ENCODE assay signal across 18 mouse cellular contexts in the genomic region with DNA sequence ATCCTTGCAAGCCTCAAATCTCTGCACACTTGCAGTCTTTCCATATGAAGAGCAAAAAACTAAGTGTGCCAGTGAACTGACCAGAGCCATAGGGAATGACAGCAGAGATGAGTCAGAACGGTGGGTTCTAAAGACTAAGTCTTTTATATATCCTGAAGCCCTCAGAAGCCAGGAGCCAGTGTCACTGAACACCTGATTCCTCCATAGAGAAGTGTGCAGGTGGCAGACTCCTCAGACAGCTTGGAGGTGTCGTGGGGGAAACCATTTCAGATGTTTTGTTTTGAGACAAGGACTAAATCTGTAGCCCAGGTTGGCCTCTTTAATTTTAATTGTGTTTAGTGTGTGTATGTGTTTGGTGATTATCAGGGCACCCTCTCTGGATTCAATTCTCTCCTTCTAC. TPM values are rescaled to one million over a fixed set of nuclear protein-coding genes. Genes with fewer than 3 reads are reported as not detected.
DNase-seq lines count a peak whose midpoint lies in the region; ATAC-seq and TF ChIP-seq lines count a peak whose summit lies in the region.
"Had no signal": no experiment of that assay in that cellular context is flagged by ENCODE, and none has a peak within 500 bp of the region (broad histone marks: within the 10 kb centered on the region; RNA-seq: fewer than 3 reads in every experiment).

No protein-coding gene starts in this region.

- no peak for TF ChIP-seq EP300 in lung, postnatal 0 days (IDR thresholded peaks at IDR 0.05)

- TF ChIP-seq CTCF in kidney, adult 2 months (conservative IDR thresholded peaks at IDR 0.05; ENCODE audit: insufficient read depth, insufficient read length, low read depth, low read length): no peak
- no peak for TF ChIP-seq CTCF in lung, postnatal 0 days (IDR thresholded peaks at IDR 0.05)

- no peak for DNase-seq in kidney, adult 2 months
- peak; percentile 18 for DNase-seq in lung, postnatal 0 days (ENCODE audit: low spot score)
- no peak for DNase-seq in lung, postnatal 10 days
- no peak for DNase-seq in embryonic facial prominence, embryonic 10.5 days (ENCODE audit: low spot score)
- no peak for DNase-seq in heart, embryonic 10.5 days (ENCODE audit: low spot score)
- DNase-seq in urinary bladder, postnatal 14 days (ENCODE audit: low spot score): no peak
- DNase-seq: cerebellum, adult 11 months; cerebellum, postnatal 10 days; left cerebral cortex, postnatal 4 days; right cerebral cortex, postnatal 14 days had no signal

- no peak for ATAC-seq in kidney, embryonic 15.5 days (replicated peaks; ENCODE audit: low FRiP score)
- no peak for ATAC-seq in lung, postnatal 0 days
- ATAC-seq: midbrain, embryonic 15.5 days had no signal

- no peak for TF ChIP-seq POLR2A in kidney, adult 2 months (IDR thresholded peaks at IDR 0.05; ENCODE audit: low read depth, low read length)

- 55% methylated on average over 2 of the region's 2 CpGs for WGBS in kidney, adult 2 months
- WGBS in kidney, embryonic 15.5 days: 77% methylated on average over 2 of the region's 2 CpGs
- WGBS in lung, postnatal 0 days: 51% methylated on average over 2 of the region's 2 CpGs
- 66% methylated on average over 2 of the region's 2 CpGs for WGBS in embryonic facial prominence, embryonic 10.5 days
- 59% methylated on average over 2 of the region's 2 CpGs for WGBS in heart, embryonic 10.5 days

- no peak overlapping the region for H3K9ac ChIP-seq in kidney, embryonic 15.5 days
- no peak overlapping the region for H3K9ac ChIP-seq in lung, postnatal 0 days (replicated peaks; ENCODE audit: low read depth)
- H3K9ac ChIP-seq: heart, embryonic 12.5 days; hindbrain, embryonic 12.5 days; liver, embryonic 14.5 days; midbrain, embryonic 15.5 days; neural tube, embryonic 15.5 days had no signal

- H3K27me3 ChIP-seq in kidney, adult 2 months (replicated peaks; ENCODE audit: control insufficient read depth, insufficient read depth, low read length): no peaks in the 10 kb centered on the region
- H3K27me3 ChIP-seq in kidney, embryonic 15.5 days: no peaks in the 10 kb centered on the region
- no peaks in the 10 kb centered on the region for H3K27me3 ChIP-seq in lung, postnatal 0 days (replicated peaks; ENCODE audit: insufficient read depth, low read length)
- H3K27me3 ChIP-seq in embryonic facial prominence, embryonic 10.5 days (replicated peaks; ENCODE audit: low read depth, poor library complexity, severe bottlenecking): no peaks in the 10 kb centered on the region
- no peaks in the 10 kb centered on the region for H3K27me3 ChIP-seq in heart, embryonic 10.5 days (ENCODE audit: insufficient read depth, poor library complexity, severe bottlenecking)
- H3K27me3 ChIP-seq: CH12.LX; heart, embryonic 12.5 days; hindbrain, embryonic 12.5 days; midbrain, embryonic 15.5 days; neural tube, embryonic 15.5 days had no signal

- peak overlapping the region; percentile 52; the same call in 1 of the 2 replicates for H3K27ac ChIP-seq in kidney, adult 2 months (ENCODE audit: insufficient read depth, low read depth, low read length)
- H3K27ac ChIP-seq in kidney, embryonic 15.5 days: no peak overlapping the region
- H3K27ac ChIP-seq in lung, postnatal 0 days (ENCODE audit: low read length): 0 out of 2 replicates have a peak overlapping the region, but pooled peaks have one; percentile 47
- H3K27ac ChIP-seq in embryonic facial prominence, embryonic 10.5 days (replicated peaks): peak overlapping the region; percentile 79; the same call in 1 of the 2 replicates
- H3K27ac ChIP-seq in heart, embryonic 10.5 days: no peak overlapping the region
- H3K27ac ChIP-seq: hindbrain, embryonic 12.5 days; liver, embryonic 14.5 days; neural tube, embryonic 15.5 days had no signal

- H3K4me2 ChIP-seq in kidney, embryonic 15.5 days: no peak overlapping the region
- no peak overlapping the region for H3K4me2 ChIP-seq in lung, postnatal 0 days (replicated peaks; ENCODE audit: low read depth, low read length)
- H3K4me2 ChIP-seq: heart, embryonic 12.5 days; hindbrain, embryonic 12.5 days; midbrain, embryonic 15.5 days; neural tube, embryonic 15.5 days had no signal

- H3K4me1 ChIP-seq in kidney, adult 2 months (ENCODE audit: control insufficient read depth, insufficient read depth, low read length): peaks cover 13% of the 10 kb centered on the region; the same call in 1 of the 2 replicates
- H3K4me1 ChIP-seq in kidney, embryonic 15.5 days: peaks cover 19% of the 10 kb centered on the region
- no peaks in the 10 kb centered on the region; the same call in 1 of the 2 replicates for H3K4me1 ChIP-seq in lung, postnatal 0 days (ENCODE audit: insufficient read depth, low read depth, low read length)
- peaks cover 38% of the 10 kb centered on the region for H3K4me1 ChIP-seq in embryonic facial prominence, embryonic 10.5 days
- H3K4me1 ChIP-seq in heart, embryonic 10.5 days: peaks cover 16% of the 10 kb centered on the region
- H3K4me1 ChIP-seq: midbrain, embryonic 15.5 days had no signal

- H3K36me3 ChIP-seq in kidney, adult 2 months (ENCODE audit: control insufficient read depth, insufficient read depth, low read length): no peaks in the 10 kb centered on the region
- no peaks in the 10 kb centered on the region for H3K36me3 ChIP-seq in kidney, embryonic 15.5 days
- H3K36me3 ChIP-seq in lung, postnatal 0 days (ENCODE audit: insufficient read depth, low read length): no peaks in the 10 kb centered on the region
- H3K36me3 ChIP-seq in embryonic facial prominence, embryonic 10.5 days (replicated peaks): no peaks in the 10 kb centered on the region
- no peaks in the 10 kb centered on the region for H3K36me3 ChIP-seq in heart, embryonic 10.5 days
- H3K36me3 ChIP-seq: forebrain, embryonic 10.5 days; heart, embryonic 12.5 days; hindbrain, embryonic 12.5 days; midbrain, embryonic 15.5 days; neural tube, embryonic 15.5 days had no signal

- no peak overlapping the region for H3K4me3 ChIP-seq in kidney, adult 2 months (ENCODE audit: insufficient read depth, low read depth, low read length)
- no peak overlapping the region for H3K4me3 ChIP-seq in kidney, embryonic 15.5 days (replicated peaks)
- H3K4me3 ChIP-seq in lung, postnatal 0 days (ENCODE audit: low read depth, low read length): no peak overlapping the region
- H3K4me3 ChIP-seq in embryonic facial prominence, embryonic 10.5 days: no peak overlapping the region
- H3K4me3 ChIP-seq in heart, embryonic 10.5 days: no peak overlapping the region
- H3K4me3 ChIP-seq: forebrain, embryonic 10.5 days; heart, embryonic 12.5 days; hindbrain, embryonic 12.5 days; midbrain, embryonic 15.5 days; neural tube, embryonic 15.5 days had no signal

- no peaks in the 10 kb centered on the region for H3K9me3 ChIP-seq in kidney, embryonic 15.5 days (replicated peaks)
- H3K9me3 ChIP-seq in lung, postnatal 0 days (ENCODE audit: low read length): no peaks in the 10 kb centered on the region
- no peaks in the 10 kb centered on the region for H3K9me3 ChIP-seq in embryonic facial prominence, embryonic 10.5 days
- H3K9me3 ChIP-seq in heart, embryonic 10.5 days: no peaks in the 10 kb centered on the region
- H3K9me3 ChIP-seq: forebrain, embryonic 10.5 days; heart, embryonic 12.5 days; hindbrain, embryonic 12.5 days; midbrain, embryonic 15.5 days; neural tube, embryonic 15.5 days had no signal

RNA-seq across cellular contexts. Expression of gene Rassf3, which starts 22.9 kb away (rescaled TPM):
- 31.1 and 35.3 TPM in 2 replicates for polyA plus RNA-seq in kidney, adult 2 months (2012; rRNA removed)
- 13.8 and 14.7 TPM in 2 replicates for polyA plus RNA-seq in kidney, embryonic 15.5 days (2015; fragmentation: Nextera tagmentation; extraction: Ambion mirVana)
- 22.9 and 26.4 TPM in 2 replicates for polyA plus RNA-seq in lung, postnatal 0 days (2015; fragmentation: Nextera tagmentation; extraction: Ambion mirVana)
- polyA plus RNA-seq in embryonic facial prominence, embryonic 10.5 days (2016; fragmentation: Nextera tagmentation; extraction: Ambion mirVana): 15.8 and 19.4 TPM in 2 replicates
- 19.6 and 21.1 TPM in 2 replicates for polyA plus RNA-seq in heart, embryonic 10.5 days (2016; fragmentation: Nextera tagmentation; extraction: Ambion mirVana)

Comparison
In these comparisons a context has a peak if more than half of its experiments do, and no peak if none do; other contexts are left out.
1. H3K27ac ChIP-seq: peak in kidney, adult 2 months (single experiment), lung, postnatal 0 days (single experiment) and embryonic facial prominence, embryonic 10.5 days (single experiment); none in kidney, embryonic 15.5 days (single experiment) and heart, embryonic 10.5 days (single experiment).